Mouse (Mus musculus) lung, postnatal 36 days (tissue): Measurements from ENCODE around the gene B4galt1.

Experiments
- DNase-seq: peaks from one replicate; pipeline ENCODE4 v3.0.0; 2022; ENCODE audit warnings: mixed read lengths

B4galt1 gene

DNA sequence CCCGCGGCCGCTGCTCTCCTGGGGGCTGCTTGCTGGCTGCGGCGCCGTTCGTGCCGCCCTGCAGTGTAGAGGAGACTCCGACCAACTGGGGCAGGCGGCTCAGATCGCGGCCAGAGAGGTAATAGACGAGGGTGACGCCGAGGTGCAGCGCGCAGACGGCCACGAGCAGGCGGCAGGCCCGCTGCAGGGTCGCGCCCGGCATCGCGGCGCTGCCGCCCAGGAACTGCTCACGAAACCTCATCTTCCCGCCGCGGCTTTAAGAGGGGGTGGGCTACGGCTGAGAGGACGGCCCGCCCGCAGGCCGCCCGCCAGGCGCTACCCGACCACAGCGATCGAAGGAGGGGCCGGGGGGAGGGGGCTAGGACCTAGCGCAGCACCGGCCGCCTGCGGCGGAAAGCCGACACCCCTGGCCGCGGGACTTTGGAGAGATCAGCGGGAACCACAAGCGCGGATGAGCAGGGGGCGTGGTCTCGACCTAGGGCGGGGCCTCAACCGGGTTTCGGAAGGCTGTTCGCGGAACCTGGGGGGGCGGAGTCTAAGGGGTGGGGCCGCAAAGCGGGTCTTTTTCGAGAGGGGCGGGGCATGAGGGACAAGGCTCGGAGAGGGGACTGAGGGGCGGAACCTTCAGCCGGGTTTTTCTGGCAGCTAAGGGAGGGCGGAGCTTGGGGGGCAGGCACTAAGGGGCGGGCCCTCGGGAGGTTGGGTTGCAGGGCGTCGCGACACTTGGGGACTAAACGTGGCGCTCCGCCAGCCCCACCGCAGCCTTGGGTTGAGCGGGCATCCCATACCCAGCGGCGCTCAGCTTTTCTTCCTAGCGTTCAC is at the start of gene B4galt1:
Gene B4galt1 (minus strand): TSS at position 441 of the 822 bp plus-strand sequence.
- DNase-seq: peak; percentile 100

DNA sequence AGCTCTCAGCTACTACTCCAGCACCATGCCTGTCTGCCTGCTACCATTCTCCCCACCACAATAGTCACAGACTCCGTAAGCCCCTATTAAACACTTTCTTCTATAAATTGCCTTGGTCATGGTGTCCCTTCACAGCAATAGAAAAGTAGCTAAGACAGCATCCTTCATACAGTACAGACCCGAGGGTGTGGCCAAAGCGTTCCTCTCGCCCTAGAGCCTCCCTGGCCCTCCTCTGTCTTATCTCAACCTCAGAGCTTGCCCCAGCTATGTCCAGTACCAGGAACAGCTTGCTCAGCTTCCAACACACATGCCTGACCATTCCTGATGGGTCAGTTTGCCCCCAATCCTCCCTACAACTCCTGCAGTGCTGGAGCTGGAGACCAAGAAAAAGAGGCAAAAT is 46.8 kb upstream of the B4galt1 start:
- DNase-seq: no peak

DNA sequence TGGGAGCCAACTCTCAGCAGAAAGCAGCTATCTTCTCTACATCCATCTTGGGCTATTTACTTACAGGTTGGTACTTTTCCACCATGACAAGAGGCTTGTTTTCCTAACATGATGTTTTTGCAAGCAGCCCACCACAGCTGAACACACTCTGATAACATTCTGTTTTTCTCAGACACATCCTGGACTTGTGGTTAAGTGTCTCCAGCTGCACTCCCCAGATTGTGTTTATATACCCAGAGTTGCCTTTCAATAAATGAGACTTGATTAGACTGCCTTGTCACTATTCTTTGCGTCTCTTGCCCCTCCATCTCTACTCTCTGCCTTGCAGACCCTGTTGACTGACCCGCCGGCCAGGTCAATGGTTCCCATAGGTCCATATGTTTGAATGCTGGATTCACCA is 46.3 kb upstream of the B4galt1 start:
- DNase-seq: no peak

DNA sequence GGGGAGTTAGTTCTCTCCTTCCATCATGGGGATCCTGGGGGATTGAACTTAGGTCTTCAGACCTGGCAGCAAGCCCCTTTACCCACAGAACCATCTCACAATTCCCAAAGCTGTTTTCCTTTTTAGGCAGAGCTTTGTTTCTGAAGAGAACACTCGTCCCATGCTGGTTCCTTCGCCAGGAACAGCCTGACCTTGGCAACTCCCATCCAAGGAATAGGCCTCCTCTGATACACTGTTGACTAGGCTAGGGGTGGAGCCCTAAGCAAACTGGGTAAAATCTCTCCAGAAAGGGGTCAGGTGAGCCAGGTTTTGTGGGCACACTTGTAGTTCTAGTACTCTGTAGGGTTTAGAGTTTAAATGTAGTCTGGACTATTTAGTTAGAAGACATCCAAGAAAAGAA is 45.5 kb upstream of the B4galt1 start:
- no peak for DNase-seq

DNA sequence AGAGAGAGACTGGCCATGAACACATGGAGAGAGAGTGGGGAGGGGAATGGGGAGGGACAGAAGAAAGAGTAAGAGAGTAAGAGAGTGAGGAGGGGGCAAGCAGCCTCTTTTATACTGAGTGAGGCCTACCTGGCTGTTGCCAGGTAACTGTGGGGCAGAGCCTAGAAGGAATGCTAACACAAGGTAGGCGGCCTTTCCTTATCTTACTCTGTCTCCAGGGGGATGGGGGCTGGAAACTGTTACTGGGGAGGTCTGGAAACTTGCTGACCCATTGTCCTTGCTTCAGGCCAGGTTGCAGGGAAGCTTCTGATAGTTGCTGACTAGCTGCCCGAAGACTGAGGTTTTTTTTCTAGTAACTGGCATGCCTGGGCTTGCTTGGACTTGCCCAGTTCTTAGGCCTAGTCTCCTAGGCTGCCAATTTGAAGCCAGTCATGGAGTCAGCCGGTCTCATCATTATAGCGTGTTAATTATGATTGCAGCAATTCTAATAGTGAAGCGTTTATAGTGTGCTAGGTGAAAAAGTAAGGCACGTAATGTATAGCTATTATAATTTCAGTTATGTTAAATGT is 44.8 kb upstream of the B4galt1 start:
- DNase-seq: peak; percentile 21

DNA sequence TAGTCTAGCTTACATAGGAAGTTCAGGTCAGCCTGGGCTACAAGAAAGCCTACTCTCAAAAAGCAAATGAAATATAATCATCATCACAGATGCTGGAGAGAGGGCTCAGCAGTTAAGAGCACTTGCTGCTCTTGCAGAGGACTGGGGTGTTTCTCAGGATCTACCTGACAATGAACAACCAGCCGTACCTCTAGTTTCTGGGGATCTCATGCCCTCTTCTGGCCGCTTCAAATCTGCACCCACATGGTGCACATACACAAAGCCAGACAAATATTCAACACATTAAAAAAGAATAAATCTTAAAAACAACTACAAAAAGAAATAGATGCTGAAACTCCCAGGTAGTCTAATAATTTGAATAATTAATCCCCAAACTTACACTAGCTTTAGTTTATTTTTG is 41.8 kb upstream of the B4galt1 start:
- DNase-seq: no peak

DNA sequence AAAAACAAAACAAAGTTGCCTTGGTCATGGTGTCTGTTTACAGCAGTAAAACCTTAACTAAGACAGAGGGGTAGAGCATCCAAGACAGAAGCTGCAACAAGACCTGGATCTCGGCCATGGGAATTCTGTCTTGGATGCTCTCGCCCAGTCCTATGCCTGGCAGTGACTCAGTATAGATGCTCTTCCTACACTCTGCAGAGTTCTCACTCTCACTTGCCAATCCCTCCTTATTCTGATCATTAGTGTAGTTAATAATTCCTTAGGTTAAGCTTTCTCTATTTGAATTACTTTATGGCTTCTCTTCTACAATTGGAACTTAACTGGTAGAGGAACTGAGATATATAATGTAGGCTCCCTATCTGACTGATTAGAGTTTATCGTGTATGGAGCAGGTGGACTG is 41.3 kb upstream of the B4galt1 start:
- no peak for DNase-seq

DNA sequence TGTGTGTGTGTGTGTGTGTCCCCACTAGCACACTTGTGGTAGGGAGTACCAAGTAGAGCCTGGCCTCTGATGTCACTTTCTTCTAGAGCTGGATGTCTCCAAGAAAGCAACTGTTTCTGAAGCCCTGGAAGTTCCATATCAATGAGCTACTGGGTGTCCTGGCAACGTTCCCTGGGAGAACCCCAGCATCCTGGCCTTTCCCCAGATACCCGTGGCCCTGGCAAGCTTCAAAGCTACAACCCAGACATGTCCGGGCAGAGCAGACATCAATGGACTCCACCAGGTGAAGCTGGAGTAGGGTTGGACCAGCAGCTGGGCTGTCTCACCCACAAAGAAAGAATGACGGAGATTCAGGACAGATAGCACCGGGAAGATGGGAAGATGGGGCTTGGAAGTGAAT is 37.4 kb upstream of the B4galt1 start:
- DNase-seq: no peak

DNA sequence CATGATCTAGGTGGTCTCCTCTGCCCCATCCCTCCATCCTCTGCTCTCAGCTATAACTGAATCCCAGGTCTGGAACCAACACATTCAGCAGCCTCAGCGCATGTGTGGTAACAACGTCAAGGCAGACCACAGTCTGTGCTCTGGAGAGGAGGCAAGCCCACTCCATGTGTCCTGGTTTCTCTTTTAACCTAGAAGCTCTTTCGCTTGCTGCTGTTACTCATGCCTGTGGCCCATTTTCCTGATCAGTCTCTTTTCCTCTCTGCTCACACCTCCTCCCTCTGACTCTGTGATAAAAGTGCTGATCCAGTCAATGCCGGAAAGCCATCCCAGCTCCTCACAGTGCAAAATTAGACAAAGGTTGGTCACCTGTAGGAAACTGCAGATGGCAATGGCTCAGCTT is 36.2 kb upstream of the B4galt1 start:
- no peak for DNase-seq

DNA sequence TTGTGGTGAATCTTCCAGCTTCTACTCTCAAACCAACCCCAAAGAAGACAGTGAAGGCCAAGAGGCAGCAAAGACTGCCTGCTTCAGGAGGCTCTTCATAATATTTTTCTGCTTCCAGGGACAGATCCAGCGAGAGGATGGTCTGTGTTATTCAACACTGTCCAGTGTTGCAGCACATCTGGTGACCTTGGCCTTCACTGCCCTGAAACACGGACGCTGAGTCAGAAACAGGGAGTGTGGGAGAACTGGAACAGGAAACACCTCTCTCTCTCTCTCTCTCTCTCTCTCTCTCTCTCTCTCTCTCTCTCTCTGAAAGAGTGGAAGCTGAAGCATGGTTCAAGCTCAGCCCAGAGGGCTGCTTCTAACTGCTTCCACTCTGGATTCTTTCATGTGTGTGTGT is 35.4 kb upstream of the B4galt1 start:
- DNase-seq: peak; percentile 42

DNA sequence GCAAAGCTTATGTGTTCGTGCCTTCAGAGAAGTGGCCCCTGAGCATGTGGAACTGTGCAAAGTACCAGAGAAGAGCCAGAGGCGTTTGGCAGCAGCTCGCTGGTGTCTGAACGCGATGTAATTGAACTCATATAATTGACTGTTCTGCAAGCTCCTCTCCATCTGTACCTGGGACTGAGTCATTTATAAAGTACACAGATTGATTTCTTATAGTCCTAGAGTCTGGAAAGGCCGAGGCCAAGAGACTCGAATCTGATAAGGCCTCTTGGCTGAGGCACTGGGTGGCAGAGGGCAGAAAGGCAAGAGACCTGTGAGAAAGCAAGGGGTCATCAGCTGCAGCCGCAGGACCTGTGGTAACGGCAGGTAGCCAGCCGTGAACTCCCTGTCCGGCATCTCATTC is 35.0 kb upstream of the B4galt1 start:
- no peak for DNase-seq

DNA sequence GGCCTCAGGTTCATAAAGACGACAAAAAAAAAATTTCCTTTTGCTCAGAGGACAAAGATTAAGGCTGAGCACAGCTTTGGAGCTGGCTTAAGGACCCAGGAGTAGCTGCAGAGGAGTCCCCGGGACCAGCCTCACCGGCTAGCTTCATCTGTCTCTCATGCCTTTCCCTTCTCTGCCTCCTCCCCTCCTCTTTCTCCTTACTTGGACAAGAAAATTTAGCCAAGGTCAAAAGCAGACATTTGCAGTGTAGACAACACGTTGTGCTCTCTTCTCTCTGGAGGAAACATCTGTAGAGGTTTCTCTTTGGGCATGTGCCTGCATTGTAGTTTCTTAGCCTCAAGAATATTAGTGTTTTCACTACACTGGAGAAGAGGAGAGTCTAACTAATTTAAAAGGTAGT is 32.1 kb upstream of the B4galt1 start:
- DNase-seq: no peak

DNA sequence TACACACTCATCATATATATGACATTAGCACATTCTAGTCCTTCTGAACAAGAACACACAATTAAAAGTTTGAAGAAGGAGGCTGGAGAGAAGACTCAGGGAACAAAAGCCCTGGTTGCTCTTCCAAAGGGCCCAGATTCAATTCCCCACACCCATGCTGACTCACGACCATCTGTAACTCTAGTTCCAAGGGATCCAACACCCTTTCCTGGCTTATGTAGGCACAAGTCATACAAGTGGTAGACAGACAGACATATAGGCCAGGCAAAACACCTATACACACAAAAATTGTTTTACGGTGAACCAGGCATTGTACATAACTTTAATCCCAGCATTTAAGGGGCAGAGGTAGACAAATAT is 31.3 kb upstream of the B4galt1 start:
- DNase-seq: no peak

DNA sequence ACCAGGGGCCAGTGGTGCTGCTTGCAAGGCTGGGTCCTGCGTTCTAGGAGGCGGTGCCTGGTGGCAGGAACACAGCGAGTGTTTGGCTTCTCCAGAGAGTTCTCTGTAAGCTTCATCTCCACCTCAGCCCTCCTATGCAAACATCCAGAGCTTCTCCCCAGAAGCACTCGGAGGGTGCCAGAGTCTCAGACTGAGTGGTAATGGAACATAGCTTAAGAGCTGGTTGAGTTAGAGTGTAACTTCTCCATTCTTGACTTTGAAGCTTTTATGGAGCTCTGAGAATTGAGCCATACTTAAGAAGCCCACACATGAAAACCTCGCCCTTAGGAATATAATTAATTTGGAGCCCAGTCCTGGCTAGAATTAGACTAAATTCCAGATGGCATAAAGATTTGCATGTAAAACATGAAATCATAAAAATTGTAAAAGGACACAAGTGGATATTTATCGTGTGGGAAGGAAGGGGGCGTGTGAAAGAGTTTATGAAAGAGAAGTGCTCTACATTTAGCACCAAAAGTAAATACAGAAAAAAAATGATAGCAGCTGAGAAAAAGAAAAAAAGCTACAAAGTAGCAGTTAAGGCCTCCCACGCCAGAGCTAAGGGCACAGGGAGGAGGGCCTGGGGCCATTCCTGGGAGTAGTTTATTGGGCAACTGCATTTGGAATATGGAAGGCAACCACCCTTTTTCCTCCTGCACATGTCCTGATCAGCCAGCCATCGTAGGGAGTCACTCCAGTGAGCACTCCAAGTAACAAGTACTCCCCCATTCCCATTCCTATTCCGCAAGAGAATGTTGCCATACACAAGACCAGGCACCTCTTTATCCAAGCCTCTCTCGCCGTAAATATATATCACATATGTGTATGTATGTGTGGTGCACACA is 30.7 kb upstream of the B4galt1 start:
- peak; percentile 22 for DNase-seq

DNA sequence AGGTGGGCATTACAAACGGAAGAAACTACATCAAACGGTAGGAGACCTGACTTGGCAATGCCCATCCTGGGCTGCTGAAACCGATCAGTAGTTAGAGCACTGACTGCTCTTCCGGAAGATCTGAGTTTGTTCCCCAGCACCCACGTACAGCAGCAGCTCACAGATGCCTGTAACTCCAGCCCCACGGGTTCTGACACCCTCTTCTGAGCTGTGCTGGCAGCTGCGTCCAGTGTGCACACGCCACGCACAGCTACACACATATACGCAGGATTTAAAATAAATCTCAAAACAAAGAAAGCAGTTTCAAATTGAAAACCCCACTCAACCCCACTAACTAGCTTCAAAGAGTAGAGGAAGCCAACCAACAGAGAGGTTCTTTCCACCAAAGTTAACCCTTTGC is 29.4 kb upstream of the B4galt1 start:
- DNase-seq: no peak

DNA sequence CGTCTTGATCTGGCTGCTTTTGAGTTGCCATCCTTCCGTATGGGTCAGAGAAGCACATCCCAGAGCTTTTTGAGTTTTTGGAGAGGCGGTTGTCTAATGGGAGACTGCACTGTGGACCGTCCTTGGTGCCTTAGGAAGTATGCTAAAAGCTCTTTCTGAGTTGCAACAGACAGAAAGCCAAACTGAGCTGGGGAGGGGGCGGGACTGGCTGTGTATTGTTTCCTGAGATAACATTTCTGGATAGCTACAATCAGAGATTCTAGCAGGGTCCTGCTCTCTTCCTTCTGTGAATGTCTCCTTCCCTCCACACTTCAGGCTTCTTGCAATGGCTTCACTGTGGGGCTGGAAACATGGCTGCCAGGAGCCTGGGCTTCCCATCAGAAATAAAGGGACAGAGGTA is 23.7 kb upstream of the B4galt1 start:
- DNase-seq: no peak

DNA sequence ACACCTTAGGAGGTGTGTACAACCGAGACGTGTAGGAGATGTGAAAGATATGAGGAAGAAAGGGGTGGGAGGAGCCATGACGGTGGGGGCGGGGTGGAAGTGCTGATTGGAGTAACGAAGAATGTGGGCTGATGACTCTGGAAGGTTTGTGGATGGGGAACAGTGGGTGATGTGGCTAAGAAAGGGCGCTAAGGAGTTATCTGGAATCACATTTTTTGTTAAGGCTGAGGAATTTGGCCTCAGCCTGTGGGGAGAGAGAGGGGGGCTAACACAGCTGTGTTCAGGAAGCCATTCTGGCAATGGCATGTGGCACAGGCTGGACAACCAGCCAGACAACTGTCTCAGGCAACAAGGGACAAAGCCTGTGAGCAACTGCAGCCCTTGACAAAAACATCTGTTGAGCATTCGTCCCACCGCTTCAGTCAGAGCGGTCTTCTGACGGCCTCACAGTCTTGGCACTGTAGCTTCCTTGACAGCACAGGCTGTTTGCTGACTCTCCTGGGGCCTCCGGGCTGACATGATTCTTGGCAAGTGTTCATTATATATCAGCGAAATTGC is 23.1 kb upstream of the B4galt1 start:
- DNase-seq: peak; percentile 75

DNA sequence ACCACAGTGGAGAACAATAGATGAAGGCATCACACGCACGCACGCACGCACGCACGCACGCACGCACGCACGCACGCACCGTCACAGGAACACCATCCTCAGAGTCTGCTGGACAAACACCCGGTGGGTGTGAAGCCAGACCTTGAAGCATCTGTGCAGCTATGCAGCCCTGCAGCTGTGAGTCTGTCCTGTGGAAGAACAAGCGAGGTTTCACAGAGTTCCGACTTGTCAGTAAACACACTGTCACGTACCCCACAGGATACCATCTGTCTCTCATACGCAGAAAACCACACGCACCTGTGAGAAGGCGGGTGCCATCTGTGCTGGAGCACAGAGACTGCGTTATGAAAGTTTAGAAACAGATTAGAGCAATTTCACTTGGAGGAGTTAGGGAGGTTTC is 22.0 kb upstream of the B4galt1 start:
- no peak for DNase-seq

DNA sequence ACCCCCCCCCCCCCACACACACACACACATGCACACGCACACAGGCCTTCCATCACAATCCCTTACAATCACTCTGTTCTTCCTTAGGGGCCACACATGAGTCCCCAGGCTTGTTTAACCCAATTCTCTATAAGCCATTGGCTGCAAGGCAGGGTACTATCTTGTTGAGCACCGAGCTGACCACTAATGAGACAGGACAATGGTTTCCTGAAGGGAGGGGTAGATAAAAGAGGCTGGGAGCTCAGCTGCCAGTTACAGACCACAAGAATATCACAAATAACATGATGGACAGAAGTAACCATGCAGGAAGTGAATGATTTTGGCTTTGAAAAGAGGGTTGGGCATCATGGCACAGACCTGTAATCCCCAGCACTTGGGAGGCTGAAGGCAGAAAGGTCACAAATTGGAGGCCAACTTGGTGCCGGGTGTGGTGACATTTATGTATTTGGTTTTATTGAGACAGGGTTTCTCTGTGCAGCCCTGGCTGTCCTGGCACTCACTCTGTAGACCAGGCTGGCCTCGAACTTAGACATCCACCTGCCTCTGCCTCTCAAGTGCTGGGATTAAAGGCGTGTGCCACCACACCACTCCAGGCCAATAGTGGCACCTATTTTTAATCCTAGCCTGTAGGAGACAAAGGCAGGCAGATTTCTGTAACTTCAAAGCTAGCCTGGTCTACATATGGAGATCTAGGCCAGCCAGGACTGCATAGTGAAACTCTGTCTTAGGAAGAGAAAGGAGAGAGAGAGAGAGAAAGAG is 21.2 kb upstream of the B4galt1 start:
- no peak for DNase-seq

DNA sequence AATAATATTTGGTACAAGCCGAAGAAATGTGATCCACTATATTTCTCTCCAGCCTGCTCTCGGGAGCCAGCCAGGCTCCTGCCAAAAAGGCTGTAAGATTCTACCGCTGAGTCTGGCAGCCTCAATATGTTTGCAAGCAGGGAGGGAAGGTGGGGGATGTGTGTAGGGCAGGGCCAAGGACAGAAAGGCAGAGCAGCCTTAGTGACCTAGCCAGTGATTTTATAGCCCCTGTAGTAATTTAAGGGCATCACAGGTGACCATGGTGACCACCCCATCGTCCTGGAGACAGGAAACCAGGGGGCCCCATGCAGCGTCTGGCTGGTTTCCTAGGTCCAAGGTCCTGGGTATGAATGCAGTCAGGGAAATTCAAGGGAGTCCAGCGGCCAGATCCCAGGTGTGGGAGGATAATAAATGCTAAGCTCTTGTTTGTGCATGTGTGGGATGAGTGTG is 20.4 kb upstream of the B4galt1 start:
- DNase-seq: peak; percentile 34

DNA sequence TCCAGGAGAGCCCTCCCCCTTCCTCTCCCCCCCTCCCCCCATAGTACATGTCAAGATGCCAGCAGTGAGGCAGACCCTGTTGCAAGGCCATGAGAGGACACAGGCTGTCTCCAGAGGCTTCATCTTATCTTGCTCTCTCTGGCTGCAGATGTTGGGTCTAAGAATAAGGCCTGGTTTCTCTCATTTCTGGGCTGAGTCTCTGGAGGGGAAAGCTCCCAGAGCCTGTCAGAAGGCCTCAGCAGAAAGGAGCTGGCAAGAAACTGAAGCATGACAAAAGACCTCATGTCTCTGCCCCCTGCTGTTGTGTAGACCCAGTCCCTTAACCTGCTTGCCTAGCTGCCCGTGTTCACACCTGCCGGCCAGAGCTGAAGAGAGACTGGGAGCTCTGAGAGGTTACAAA is 19.5 kb upstream of the B4galt1 start:
- DNase-seq: no peak

DNA sequence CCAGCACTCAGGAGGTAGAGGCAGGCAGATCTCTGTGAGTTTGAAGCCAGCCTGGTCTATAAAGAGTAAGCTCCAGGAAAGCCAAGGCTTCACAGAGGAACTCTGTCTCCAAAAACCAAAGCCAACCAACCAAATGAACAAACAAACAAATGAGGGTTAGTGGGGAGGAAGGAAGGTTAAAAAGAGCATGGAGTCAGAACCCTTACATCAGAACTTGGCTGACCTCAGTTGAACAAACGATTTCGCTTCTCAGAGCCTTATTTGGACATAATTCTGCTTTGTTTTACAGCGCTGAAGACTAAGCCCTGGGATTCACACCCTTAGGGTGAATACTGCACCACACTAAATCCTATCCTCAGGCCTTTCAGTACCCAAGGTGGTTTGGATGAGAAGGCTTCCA is 18.3 kb upstream of the B4galt1 start:
- DNase-seq: peak; percentile 40

DNA sequence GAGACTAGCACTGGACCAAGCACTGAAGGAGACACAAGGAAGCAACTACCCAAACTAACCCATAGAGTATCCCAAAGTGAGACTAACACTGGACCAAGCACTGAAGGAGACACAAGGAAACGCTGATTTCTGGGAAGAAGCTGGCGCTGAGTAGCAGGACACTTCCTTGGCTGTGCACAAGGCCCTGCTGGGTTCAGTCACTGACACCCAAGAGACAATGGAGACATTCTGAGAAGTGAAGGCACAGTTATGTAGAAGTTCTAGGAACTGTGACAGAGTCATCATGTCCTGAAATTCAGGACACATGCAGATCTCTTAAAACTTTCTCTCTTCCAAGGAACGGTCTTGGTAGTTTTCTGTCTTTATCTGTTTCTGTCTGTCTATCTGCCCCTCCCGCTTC is 16.4 kb upstream of the B4galt1 start:
- peak; percentile 77 for DNase-seq
